Mouse (Mus musculus): ENCODE measurements around the gene Alg5. TPM values are rescaled to one million over a fixed set of nuclear protein-coding genes. Genes with fewer than 3 reads are reported as not detected.
"Not testable (repeated sequence)": the region's sequence is repeated elsewhere in the genome, so short reads cannot be mapped to it uniquely, and the experiment has no call there.

Alg5 gene
- polyA plus RNA-seq, 1 experiment from 2014 or later = 43.1 TPM

GRCm38 (mm10) chr3:54745799-54746198, 10.5 kb downstream of the Alg5 start:
- ATAC-seq = 0 out of 2 replicates have a peak, but pooled peaks have one; percentile 43
- 64% methylated on average over 5 of the region's 5 CpGs for WGBS
- no peak overlapping the region for H3K9ac ChIP-seq (replicated peaks)

GRCm38 (mm10) chr3:54753411-54753810, 18.1 kb downstream of the Alg5 start:
- no peaks in the 10 kb centered on the region for H3K9me3 ChIP-seq
- no peak overlapping the region for H3K27ac ChIP-seq
- no peak overlapping the region for H3K4me3 ChIP-seq (replicated peaks)
- H3K4me1 ChIP-seq (replicated peaks) = peaks cover 19% of the 10 kb centered on the region
- no peak for ATAC-seq
- H3K9ac ChIP-seq (replicated peaks) = no peak overlapping the region
- peaks cover 32% of the 10 kb centered on the region for H3K27me3 ChIP-seq
- WGBS = 77% methylated on average over 4 of the region's 4 CpGs
- H3K36me3 ChIP-seq = peaks cover 40% of the 10 kb centered on the region
- H3K4me2 ChIP-seq (replicated peaks) = no peak overlapping the region

More at GRCm38 (mm10) chr3:54745799-54746198, 10.5 kb downstream of the Alg5 start:
- Histone ChIP-seq H3K9me3 (no peaks in the 10 kb centered on the region), H3K27me3 (no peaks in the 10 kb centered on the region), H3K27ac (no peak overlapping the region), H3K4me1 (replicated peaks) (no peaks in the 10 kb centered on the region), H3K36me3 (peaks cover 100% of the 10 kb centered on the region), H3K4me2 (replicated peaks) (no peak overlapping the region), H3K4me3 (replicated peaks) (no peak overlapping the region)

- peak; percentile 91 for ATAC-seq
- H3K27me3 ChIP-seq = peaks cover 32% of the 10 kb centered on the region
- peak within 1 kb of the TSS; percentile 66 for H3K9ac ChIP-seq (replicated peaks)
- H3K27ac ChIP-seq = no peak within 1 kb of the TSS
- WGBS = under 1% methylated on average over 54 of the region's 66 CpGs
- peaks cover 21% of the 10 kb centered on the region for H3K36me3 ChIP-seq
- H3K9me3 ChIP-seq = no peaks in the 10 kb centered on the region
- H3K4me3 ChIP-seq (replicated peaks) = peak within 1 kb of the TSS; percentile 54
- peak within 1 kb of the TSS; percentile 98 for H3K4me2 ChIP-seq (replicated peaks)
- peaks cover 19% of the 10 kb centered on the region for H3K4me1 ChIP-seq (replicated peaks)
These were observed 20.1 kb downstream of the Alg5 start, which contains the start of gene Smad9 for GRCm38 (mm10) chr3:54755145-54756041. Gene Smad9, plus strand, starts transcription at chr3:54755582.

- H3K4me3 ChIP-seq (replicated peaks) = peak overlapping the region; percentile 54
- H3K4me2 ChIP-seq (replicated peaks) = peak overlapping the region; percentile 98
- ATAC-seq = no peak
- H3K9me3 ChIP-seq = no peaks in the 10 kb centered on the region
- peak overlapping the region; percentile 66 for H3K9ac ChIP-seq (replicated peaks)
- H3K27me3 ChIP-seq = peaks cover 32% of the 10 kb centered on the region
- no peak overlapping the region for H3K27ac ChIP-seq
- WGBS = 2% methylated on average over 11 of the region's 11 CpGs
- peaks cover 14% of the 10 kb centered on the region for H3K36me3 ChIP-seq
- H3K4me1 ChIP-seq (replicated peaks) = peaks cover 19% of the 10 kb centered on the region
These were observed 20.7 kb downstream of the Alg5 start for GRCm38 (mm10) chr3:54756058-54756457.

GRCm38 (mm10) chr3:54757446-54757845, 22.1 kb downstream of the Alg5 start:
- no peak for ATAC-seq
- H3K4me3 ChIP-seq (replicated peaks) = no peak overlapping the region
- H3K4me1 ChIP-seq (replicated peaks) = peaks cover 19% of the 10 kb centered on the region
- no peak overlapping the region for H3K9ac ChIP-seq (replicated peaks)
- 87% methylated on average over 8 of the region's 8 CpGs for WGBS
- H3K4me2 ChIP-seq (replicated peaks) = no peak overlapping the region
- peaks cover 32% of the 10 kb centered on the region for H3K27me3 ChIP-seq
- H3K9me3 ChIP-seq = no peaks in the 10 kb centered on the region
- 0 out of 2 replicates have a peak, but pooled peaks cover under 1% of the 10 kb centered on the region for H3K36me3 ChIP-seq
- H3K27ac ChIP-seq = no peak overlapping the region

GRCm38 (mm10) chr3:54759211-54759610, 23.9 kb downstream of the Alg5 start:
- Histone ChIP-seq H3K36me3 (no peaks in the 10 kb centered on the region), H3K4me3 (replicated peaks) (no peak overlapping the region), H3K4me2 (replicated peaks) (no peak overlapping the region), H3K9ac (replicated peaks) (no peak overlapping the region), H3K27me3 (peaks cover 31% of the 10 kb centered on the region), H3K4me1 (replicated peaks) (peaks cover 19% of the 10 kb centered on the region), H3K27ac (no peak overlapping the region), H3K9me3 (no peaks in the 10 kb centered on the region)
- ATAC-seq = no peak
- WGBS = 79% methylated on average over 9 of the region's 9 CpGs

GRCm38 (mm10) chr3:54760321-54761115, 25.2 kb downstream of the Alg5 start:
- 52% methylated on average over 15 of the region's 15 CpGs for WGBS
- Histone ChIP-seq H3K9ac (replicated peaks) (no peak overlapping the region), H3K4me2 (replicated peaks) (no peak overlapping the region), H3K9me3 (no peaks in the 10 kb centered on the region), H3K27ac (no peak overlapping the region), H3K27me3 (peaks cover 19% of the 10 kb centered on the region), H3K36me3 (no peaks in the 10 kb centered on the region), H3K4me1 (replicated peaks) (peaks cover 14% of the 10 kb centered on the region), H3K4me3 (replicated peaks) (no peak overlapping the region)
- no peak for ATAC-seq

GRCm38 (mm10) chr3:54761258-54761657, 25.9 kb downstream of the Alg5 start:
- Histone ChIP-seq H3K9me3 (no peaks in the 10 kb centered on the region), H3K27me3 (peaks cover 11% of the 10 kb centered on the region), H3K36me3 (no peaks in the 10 kb centered on the region), H3K4me2 (replicated peaks) (no peak overlapping the region), H3K27ac (no peak overlapping the region), H3K4me1 (replicated peaks) (peaks cover 7% of the 10 kb centered on the region), H3K4me3 (replicated peaks) (no peak overlapping the region), H3K9ac (replicated peaks) (no peak overlapping the region)
- WGBS = 89% methylated on average over 1 of the region's 1 CpGs
- no peak for ATAC-seq

GRCm38 (mm10) chr3:54764418-54764817, 29.1 kb downstream of the Alg5 start:
- H3K9ac ChIP-seq (replicated peaks) = no peak overlapping the region
- peak overlapping the region; percentile 41 for H3K4me2 ChIP-seq (replicated peaks)
- no peak overlapping the region for H3K27ac ChIP-seq
- H3K4me3 ChIP-seq (replicated peaks) = peak overlapping the region; percentile 22
- ATAC-seq = peak; percentile 79
- no peaks in the 10 kb centered on the region for H3K27me3 ChIP-seq
- no peaks in the 10 kb centered on the region for H3K36me3 ChIP-seq
- 0 out of 2 replicates have a peak, but pooled peaks cover 4% of the 10 kb centered on the region for H3K4me1 ChIP-seq (replicated peaks)
- 58% methylated on average over 18 of the region's 18 CpGs for WGBS
- H3K9me3 ChIP-seq = no peaks in the 10 kb centered on the region

GRCm38 (mm10) chr3:54765521-54765920, 30.2 kb downstream of the Alg5 start:
- not testable (repeated sequence) for H3K9me3 ChIP-seq; H3K9ac ChIP-seq (replicated peaks); H3K4me1 ChIP-seq (replicated peaks); H3K27me3 ChIP-seq; ATAC-seq; H3K4me2 ChIP-seq (replicated peaks); H3K4me3 ChIP-seq (replicated peaks); H3K27ac ChIP-seq; H3K36me3 ChIP-seq
- 90% methylated on average over 6 of the region's 6 CpGs for WGBS

GRCm38 (mm10) chr3:54766034-54766433, 30.7 kb downstream of the Alg5 start:
- H3K4me3 ChIP-seq (replicated peaks) = no peak overlapping the region
- 86% methylated on average over 14 of the region's 14 CpGs for WGBS
- H3K36me3 ChIP-seq = no peaks in the 10 kb centered on the region
- H3K27me3 ChIP-seq = no peaks in the 10 kb centered on the region
- H3K9ac ChIP-seq (replicated peaks) = no peak overlapping the region
- no peaks in the 10 kb centered on the region for H3K9me3 ChIP-seq
- ATAC-seq = no peak
- no peak overlapping the region for H3K4me2 ChIP-seq (replicated peaks)
- 0 out of 2 replicates have a peak, but pooled peaks cover 6% of the 10 kb centered on the region for H3K4me1 ChIP-seq (replicated peaks)
- H3K27ac ChIP-seq = no peak overlapping the region

- Histone ChIP-seq H3K27ac (no peak overlapping the region), H3K4me2 (replicated peaks) (no peak overlapping the region), H3K27me3 (no peaks in the 10 kb centered on the region), H3K4me1 (replicated peaks) (0 out of 2 replicates have a peak, but pooled peaks cover 6% of the 10 kb centered on the region), H3K4me3 (replicated peaks) (no peak overlapping the region), H3K36me3 (no peaks in the 10 kb centered on the region), H3K9me3 (no peaks in the 10 kb centered on the region), H3K9ac (replicated peaks) (no peak overlapping the region)
- ATAC-seq = no peak
- WGBS = 90% methylated on average over 5 of the region's 5 CpGs
These were observed 31.5 kb downstream of the Alg5 start for GRCm38 (mm10) chr3:54766811-54767210.

Data from midbrain, embryonic 13.5 days (tissue).